13 mouse cellular contexts compared by ENCODE assay signal in genomic region chr11:48933923-48934322, GRCm38 (mm10). TPM values are rescaled to one million over a fixed set of nuclear protein-coding genes. Genes with fewer than 3 reads are reported as not detected.
"Had no signal": no experiment of that assay in that cellular context is flagged by ENCODE, and none has a peak within 500 bp of the region (broad histone marks: within the 10 kb centered on the region; RNA-seq: fewer than 3 reads in every experiment).

No protein-coding gene starts in this region.

RNA-seq across cellular contexts. Expression of gene Gm5431, which starts 31.9 kb away (rescaled TPM):
- polyA plus RNA-seq: heart, embryonic 14.5 days; hindbrain, embryonic 12.5 days; limb, embryonic 10.5 days had no signal

RNA-seq across cellular contexts. Expression of gene Olfr56, which starts 44.8 kb away (rescaled TPM):
- polyA plus RNA-seq: heart, embryonic 10.5 days; heart, embryonic 12.5 days; heart, embryonic 14.5 days; hindbrain, embryonic 10.5 days; hindbrain, embryonic 12.5 days; hindbrain, embryonic 14.5 days; hindbrain, embryonic 16.5 days; intestine, embryonic 14.5 days; kidney, embryonic 14.5 days; limb, embryonic 10.5 days had no signal

RNA-seq across cellular contexts. Expression of gene 9930111J21Rik1, which starts 45.3 kb away (rescaled TPM):
- polyA plus RNA-seq: heart, embryonic 10.5 days; heart, embryonic 12.5 days had no signal

RNA-seq across cellular contexts. Expression of gene Gm12185, which starts 58.1 kb away (rescaled TPM):
- polyA plus RNA-seq: heart, embryonic 10.5 days; heart, embryonic 12.5 days; heart, embryonic 14.5 days; hindbrain, embryonic 10.5 days; hindbrain, embryonic 12.5 days; hindbrain, embryonic 14.5 days; hindbrain, embryonic 16.5 days; intestine, embryonic 16.5 days; kidney, embryonic 14.5 days; limb, embryonic 10.5 days; limb, embryonic 12.5 days; liver, embryonic 11.5 days had no signal
